Mouse (Mus musculus) midbrain, embryonic 14.5 days (tissue): ENCODE results near the gene Ints6. TPM values are rescaled to one million over a fixed set of nuclear protein-coding genes. Genes with fewer than 3 reads are reported as not detected.

Experiments
- ATAC-seq: fragments of 200-750 bp; cut with Nextera tagmentation; 2 replicates; pipeline ENCODE4 v1.8.0; 2017; ENCODE audit warnings: moderate number of reproducible peaks, moderate library complexity; ENCODE audit not compliant: low FRiP score, low TSS enrichment
- DNase-seq: peaks from one replicate; pipeline ENCODE4 v3.0.0-alpha.2; 2015
- H3K27ac ChIP-seq: fragments of 300-500 bp; sonication (generic); replicated peaks from 2 replicates; pipeline ENCODE4 v1.5.1; 2014; ENCODE audit warnings: mild to moderate bottlenecking, low read depth, low read length, moderate library complexity
- H3K27me3 ChIP-seq: fragments of 300-500 bp; sonication (generic); 2 replicates; pipeline ENCODE4 v1.6.1; 2014; ENCODE audit warnings: low read length, control low read depth, mixed read lengths; ENCODE audit not compliant: control insufficient read depth, insufficient read depth
- H3K36me3 ChIP-seq: fragments of 300-500 bp; sonication (generic); 2 replicates; pipeline ENCODE4 v1.6.1; 2014; ENCODE audit warnings: low read length, control low read depth; ENCODE audit not compliant: control insufficient read depth, insufficient read depth
- H3K4me1 ChIP-seq: fragments of 300-500 bp; sonication (generic); 2 replicates; pipeline ENCODE4 v1.6.1; 2014; ENCODE audit warnings: mild to moderate bottlenecking, antibody characterized with exemption, low read length, control low read depth; ENCODE audit not compliant: control insufficient read depth, insufficient read depth
- H3K4me2 ChIP-seq: fragments of 300-500 bp; sonication (generic); 2 replicates; pipeline ENCODE4 v1.6.1; 2014; ENCODE audit warnings: mild to moderate bottlenecking, low read length, moderate library complexity
- H3K4me3 ChIP-seq: fragments of 300-500 bp; sonication (generic); replicated peaks from 2 replicates; pipeline ENCODE4 v1.5.1; 2014; ENCODE audit warnings: low read depth, low read length
- H3K9ac ChIP-seq: fragments of 300-500 bp; sonication (generic); replicated peaks from 2 replicates; pipeline ENCODE4 v1.6.1; 2014; ENCODE audit warnings: mild to moderate bottlenecking, low read length, moderate library complexity
- H3K9me3 ChIP-seq: fragments of 300-500 bp; sonication (generic); 2 replicates; pipeline ENCODE4 v1.6.1; 2016; ENCODE audit warnings: low read length, control low read depth, mixed read lengths; ENCODE audit not compliant: control insufficient read depth
- WGBS: fragments of 180-500 bp; shearing (Covaris S2); extraction: QIAGEN DNeasy Blood & Tissue Kit; methylation state at CpG from one replicate; pipeline ENCODE4 v1.1.7; 2014; 5-methylcytosine and 5-hydroxymethylcytosine counted together
- polyA plus RNA-seq: library from polyadenylated mRNA; unstranded; fragments of >200 nt; fragmentation: Nextera tagmentation; extraction: Ambion mirVana; gene quantifications from 2 replicates; pipeline ENCODE4 v1.2.1, GENCODE M21; 2014

Gene Ints6
- polyA plus RNA-seq, 1 experiment from 2014 or later: 32.5 TPM

GRCm38 (mm10) chr14:62782981-62783380 lies 22.0 kb upstream of the Ints6 start:
- DNase-seq (no peak), ATAC-seq (no peak)
- no peak overlapping the region for H3K27ac ChIP-seq
- no peaks in the 10 kb centered on the region for H3K36me3 ChIP-seq
- H3K9ac ChIP-seq: no peak overlapping the region
- WGBS: 89% methylated on average over 5 of the region's 5 CpGs
- H3K4me2 ChIP-seq: no peak overlapping the region
- no peaks in the 10 kb centered on the region for H3K27me3 ChIP-seq
- no peaks in the 10 kb centered on the region for H3K4me1 ChIP-seq
- H3K4me3 ChIP-seq: no peak overlapping the region
- H3K9me3 ChIP-seq: no peaks in the 10 kb centered on the region

- Histone ChIP-seq H3K9ac (no peak overlapping the region), H3K4me1 (no peaks in the 10 kb centered on the region), H3K4me3 (no peak overlapping the region), H3K27me3 (no peaks in the 10 kb centered on the region), H3K36me3 (no peaks in the 10 kb centered on the region), H3K4me2 (no peak overlapping the region), H3K9me3 (no peaks in the 10 kb centered on the region), H3K27ac (no peak overlapping the region)
- whole genome bisulfite sequencing: 87% methylated on average over 9 of the region's 9 CpGs
- DNase-seq (no peak), ATAC-seq (no peak)
Observed at GRCm38 (mm10) chr14:62780520-62781316, 19.7 kb upstream of the Ints6 start.

GRCm38 (mm10) chr14:62778095-62778494 lies 17.1 kb upstream of the Ints6 start:
- WGBS: 96% methylated on average over 9 of the region's 9 CpGs
- Histone ChIP-seq H3K9me3 (no peaks in the 10 kb centered on the region), H3K27ac (no peak overlapping the region)

GRCm38 (mm10) chr14:62775034-62775433 lies 14.1 kb upstream of the Ints6 start:
- WGBS: 92% methylated on average over 3 of the region's 3 CpGs
- H3K27me3 ChIP-seq: no peaks in the 10 kb centered on the region

More at GRCm38 (mm10) chr14:62778095-62778494, 17.1 kb upstream of the Ints6 start:
- Histone ChIP-seq H3K4me2 (no peak overlapping the region), H3K4me1 (no peaks in the 10 kb centered on the region), H3K4me3 (no peak overlapping the region), H3K9ac (no peak overlapping the region), H3K36me3 (no peaks in the 10 kb centered on the region), H3K27me3 (no peaks in the 10 kb centered on the region)
- DNase-seq: no peak
- ATAC-seq: no peak

GRCm38 (mm10) chr14:62774246-62774645 lies 13.3 kb upstream of the Ints6 start:
- H3K9ac ChIP-seq: no peak overlapping the region
- no peak for DNase-seq
- H3K9me3 ChIP-seq: 0 out of 2 replicates have a peak, but pooled peaks cover 1% of the 10 kb centered on the region
- H3K27ac ChIP-seq: no peak overlapping the region
- no peaks in the 10 kb centered on the region for H3K4me1 ChIP-seq
- no peak for ATAC-seq
- WGBS: 93% methylated on average over 3 of the region's 3 CpGs
- H3K4me2 ChIP-seq: no peak overlapping the region
- no peaks in the 10 kb centered on the region for H3K36me3 ChIP-seq
- H3K27me3 ChIP-seq: no peaks in the 10 kb centered on the region
- H3K4me3 ChIP-seq: no peak overlapping the region

More at GRCm38 (mm10) chr14:62775034-62775433, 14.1 kb upstream of the Ints6 start:
- Histone ChIP-seq H3K4me3 (no peak overlapping the region), H3K4me1 (no peaks in the 10 kb centered on the region), H3K36me3 (no peaks in the 10 kb centered on the region), H3K27ac (no peak overlapping the region), H3K4me2 (no peak overlapping the region), H3K9ac (no peak overlapping the region), H3K9me3 (no peaks in the 10 kb centered on the region)
- DNase-seq (no peak), ATAC-seq (no peak)

- Histone ChIP-seq H3K4me2 (no peak overlapping the region), H3K9ac (no peak overlapping the region), H3K4me1 (no peaks in the 10 kb centered on the region), H3K27me3 (no peaks in the 10 kb centered on the region), H3K27ac (no peak overlapping the region), H3K9me3 (0 out of 2 replicates have a peak, but pooled peaks cover 3% of the 10 kb centered on the region), H3K36me3 (no peaks in the 10 kb centered on the region), H3K4me3 (no peak overlapping the region)
- ATAC-seq (no peak), DNase-seq (no peak)
- WGBS: 82% methylated on average over 6 of the region's 6 CpGs
Observed at GRCm38 (mm10) chr14:62773766-62774165, 12.8 kb upstream of the Ints6 start.

- H3K4me3 ChIP-seq: no peak overlapping the region
- no peak overlapping the region for H3K9ac ChIP-seq
- H3K27me3 ChIP-seq: no peaks in the 10 kb centered on the region
- DNase-seq (no peak), ATAC-seq (no peak)
- WGBS: 91% methylated on average over 2 of the region's 2 CpGs
- 0 out of 2 replicates have a peak, but pooled peaks cover 4% of the 10 kb centered on the region for H3K4me1 ChIP-seq
- no peak overlapping the region for H3K27ac ChIP-seq
- no peaks in the 10 kb centered on the region for H3K36me3 ChIP-seq
- no peak overlapping the region for H3K4me2 ChIP-seq
- 0 out of 2 replicates have a peak, but pooled peaks cover 3% of the 10 kb centered on the region for H3K9me3 ChIP-seq
Observed at GRCm38 (mm10) chr14:62765398-62765797, 4.4 kb upstream of the Ints6 start.

- Histone ChIP-seq H3K27me3 (no peaks in the 10 kb centered on the region), H3K27ac (no peak overlapping the region), H3K4me1 (peaks cover 6% of the 10 kb centered on the region), H3K9me3 (0 out of 2 replicates have a peak, but pooled peaks cover 3% of the 10 kb centered on the region), H3K9ac (no peak overlapping the region), H3K4me3 (no peak overlapping the region), H3K4me2 (no peak overlapping the region), H3K36me3 (no peaks in the 10 kb centered on the region)
- DNase-seq (peak; percentile 7), ATAC-seq (no peak)
- 84% methylated on average over 5 of the region's 5 CpGs for WGBS
Observed at GRCm38 (mm10) chr14:62764371-62764770, 3.4 kb upstream of the Ints6 start.

GRCm38 (mm10) chr14:62761943-62762342 lies 974 bp upstream of the Ints6 start:
- Histone ChIP-seq H3K9ac (peak overlapping the region; percentile 83), H3K4me2 (peak overlapping the region; percentile 83), H3K4me1 (peaks cover 12% of the 10 kb centered on the region), H3K36me3 (peaks cover 7% of the 10 kb centered on the region), H3K27ac (peak overlapping the region; percentile 97), H3K9me3 (no peaks in the 10 kb centered on the region), H3K4me3 (peak overlapping the region; percentile 96), H3K27me3 (no peaks in the 10 kb centered on the region)
- DNase-seq (no peak), ATAC-seq (no peak)
- WGBS: 3% methylated on average over 11 of the region's 11 CpGs
